Mouse (Mus musculus): ENCODE measurements around the gene Mipep. TPM values are rescaled to one million over a fixed set of nuclear protein-coding genes. Genes with fewer than 3 reads are reported as not detected.

Gene Mipep
- polyA plus RNA-seq, 1 experiment from 2014 or later: 24.9 TPM

DNA sequence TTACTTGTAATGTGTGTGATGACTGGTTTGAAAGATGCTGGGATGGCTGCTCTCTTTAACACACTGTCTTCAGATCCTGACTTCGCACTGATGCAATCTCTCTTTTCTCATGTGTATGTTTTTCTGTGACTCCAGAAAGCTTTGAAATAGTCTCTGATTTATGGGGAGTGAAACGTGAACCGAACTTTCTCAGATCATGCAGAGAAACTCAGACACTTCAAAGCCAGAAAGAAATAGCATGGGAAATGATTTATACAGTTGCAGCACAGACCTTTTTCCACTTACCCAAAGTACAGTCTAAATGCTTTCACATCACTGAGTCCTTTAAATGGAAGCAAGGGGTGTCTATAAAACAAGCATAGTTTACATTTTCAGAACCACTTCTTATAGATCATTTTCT is 79.0 kb downstream of the Mipep start:
- H3K27me3 ChIP-seq (ENCODE audit: insufficient read depth, poor library complexity, severe bottlenecking): no peaks in the 10 kb centered on the region
- no peak overlapping the region for H3K4me3 ChIP-seq
- DNase-seq (ENCODE audit: low spot score): no peak
- WGBS: 86% methylated on average over 3 of the region's 3 CpGs
- peaks cover 38% of the 10 kb centered on the region for H3K4me1 ChIP-seq
- H3K27ac ChIP-seq: no peak overlapping the region
- no peaks in the 10 kb centered on the region for H3K9me3 ChIP-seq
- no peaks in the 10 kb centered on the region for H3K36me3 ChIP-seq

DNA sequence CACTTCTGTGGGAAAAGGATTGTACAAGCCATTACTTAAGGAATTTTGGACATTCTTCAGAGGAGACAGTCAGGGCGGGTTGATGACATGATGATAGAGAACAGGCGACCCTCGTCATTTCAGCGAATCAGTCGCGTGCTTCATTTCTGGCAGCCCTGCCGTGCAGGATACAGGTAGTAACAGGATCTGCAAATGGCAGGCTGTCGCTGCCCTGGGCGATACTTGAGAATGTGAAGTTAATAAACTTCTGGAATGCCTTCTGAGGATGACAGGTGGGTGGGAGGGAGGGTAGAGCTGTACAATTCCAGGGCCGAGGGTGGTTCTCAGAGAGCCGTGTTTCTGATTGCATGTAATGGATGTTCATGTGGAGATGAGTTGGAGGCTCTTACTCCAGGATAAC is 82.0 kb downstream of the Mipep start:
- Histone ChIP-seq H3K4me3 (no peak overlapping the region), H3K4me1 (peaks cover 29% of the 10 kb centered on the region), H3K27ac (no peak overlapping the region), H3K9me3 (no peaks in the 10 kb centered on the region), H3K27me3 (ENCODE audit: insufficient read depth, poor library complexity, severe bottlenecking) (no peaks in the 10 kb centered on the region), H3K36me3 (peaks cover 6% of the 10 kb centered on the region; the same call in 1 of the 2 replicates)
- no peak for DNase-seq (ENCODE audit: low spot score)
- 47% methylated on average over 11 of the region's 11 CpGs for WGBS

DNA sequence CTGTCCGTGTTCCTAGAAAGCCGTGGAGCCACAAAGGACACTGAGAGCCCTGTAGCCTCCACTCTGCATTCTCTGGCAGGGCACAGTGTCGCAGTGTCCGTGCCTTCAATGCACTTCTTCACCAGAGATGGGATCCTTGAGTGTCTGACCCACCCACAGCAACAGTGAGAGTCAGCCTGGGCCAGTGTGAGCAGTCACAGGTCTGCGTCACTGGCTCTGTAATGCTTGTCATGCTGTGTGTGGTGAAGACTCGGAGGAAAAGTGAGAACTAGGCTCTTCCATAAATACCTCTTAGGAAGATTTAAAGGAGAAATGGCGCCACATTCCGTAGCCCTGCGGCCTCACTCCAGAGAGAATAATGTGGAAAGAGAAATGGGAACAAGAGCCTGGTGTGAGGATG is 84.0 kb downstream of the Mipep start:
- H3K27ac ChIP-seq: no peak overlapping the region
- peaks cover 25% of the 10 kb centered on the region for H3K4me1 ChIP-seq
- no peak overlapping the region for H3K4me3 ChIP-seq
- WGBS: 78% methylated on average over 9 of the region's 9 CpGs
- no peak for DNase-seq (ENCODE audit: low spot score)
- H3K36me3 ChIP-seq: peaks cover 15% of the 10 kb centered on the region; the same call in 1 of the 2 replicates
- H3K9me3 ChIP-seq: no peaks in the 10 kb centered on the region
- H3K27me3 ChIP-seq (ENCODE audit: insufficient read depth, poor library complexity, severe bottlenecking): no peaks in the 10 kb centered on the region

DNA sequence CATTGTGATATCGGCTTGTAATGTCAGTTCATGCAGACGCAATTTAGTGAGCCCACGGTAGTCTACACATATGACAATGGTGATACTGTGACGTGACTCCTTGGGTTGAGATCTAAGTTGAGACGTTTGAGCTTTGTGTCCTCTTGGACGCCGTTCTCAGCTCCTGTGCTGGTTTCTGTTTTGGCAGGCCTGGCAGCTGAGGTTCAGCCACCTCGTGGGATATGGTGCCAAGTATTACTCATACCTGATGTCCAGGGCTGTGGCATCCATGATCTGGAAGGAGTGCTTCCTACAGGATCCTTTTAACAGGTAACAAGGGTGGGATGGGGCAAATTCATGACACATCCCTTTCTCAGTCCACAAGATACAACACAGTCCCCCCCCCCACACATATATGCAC is 87.5 kb downstream of the Mipep start:
- Histone ChIP-seq H3K27me3 (ENCODE audit: insufficient read depth, poor library complexity, severe bottlenecking) (no peaks in the 10 kb centered on the region), H3K36me3 (peaks cover 21% of the 10 kb centered on the region), H3K9me3 (no peaks in the 10 kb centered on the region), H3K27ac (no peak overlapping the region), H3K4me1 (peaks cover 13% of the 10 kb centered on the region; the same call in 1 of the 2 replicates), H3K4me3 (no peak overlapping the region)
- no peak for DNase-seq (ENCODE audit: low spot score)
- WGBS: 95% methylated on average over 8 of the region's 8 CpGs

DNA sequence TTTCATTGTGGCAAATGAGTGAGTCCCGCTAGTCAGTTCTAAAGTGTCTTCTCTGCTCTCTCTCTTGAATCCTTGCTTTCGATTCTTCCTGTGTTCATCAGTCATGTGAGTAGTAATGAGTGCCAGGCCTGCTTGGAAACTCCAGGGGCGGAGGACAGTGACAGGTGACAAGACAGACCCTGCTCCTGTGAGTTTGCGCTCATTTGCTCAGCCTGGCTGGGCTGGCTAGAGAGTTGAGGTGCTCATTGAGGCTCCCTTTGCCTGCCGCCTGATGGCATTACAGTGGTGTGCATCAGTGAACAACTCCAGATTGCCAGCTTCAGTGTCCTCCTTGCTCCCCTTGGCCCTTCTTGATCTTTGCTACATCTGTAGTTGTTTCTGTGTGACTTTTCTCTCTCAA is 97.7 kb downstream of the Mipep start:
- Histone ChIP-seq H3K9me3 (peaks cover 6% of the 10 kb centered on the region; the same call in 1 of the 2 replicates), H3K27me3 (ENCODE audit: insufficient read depth, poor library complexity, severe bottlenecking) (no peaks in the 10 kb centered on the region), H3K4me3 (no peak overlapping the region), H3K27ac (no peak overlapping the region), H3K36me3 (peaks cover 13% of the 10 kb centered on the region), H3K4me1 (peaks cover 3% of the 10 kb centered on the region; the same call in 1 of the 2 replicates)
- no peak for DNase-seq (ENCODE audit: low spot score)
- WGBS: 89% methylated on average over 5 of the region's 5 CpGs

DNA sequence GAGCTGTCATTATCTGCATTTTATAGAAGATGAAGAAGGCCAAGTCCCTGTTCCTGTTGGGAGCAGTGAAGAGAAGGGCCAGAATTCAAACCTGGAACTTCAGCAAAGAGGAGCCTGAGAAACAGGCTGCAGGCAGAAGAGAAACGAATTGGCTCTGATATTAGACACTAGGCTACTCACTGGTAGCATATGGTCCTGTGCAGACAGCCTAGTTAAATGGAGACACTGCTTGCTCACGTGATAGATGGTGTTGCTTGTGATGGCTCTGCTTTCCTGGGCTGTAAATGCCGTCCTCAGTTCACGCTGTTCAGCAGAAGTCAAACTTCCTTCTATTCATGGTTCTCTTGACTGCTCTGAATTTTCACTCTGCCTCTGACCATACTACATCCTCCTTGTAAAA is 98.3 kb downstream of the Mipep start:
- Histone ChIP-seq H3K27ac (no peak overlapping the region), H3K9me3 (peaks cover 6% of the 10 kb centered on the region; the same call in 1 of the 2 replicates), H3K36me3 (peaks cover 14% of the 10 kb centered on the region), H3K4me1 (peaks cover 3% of the 10 kb centered on the region; the same call in 1 of the 2 replicates), H3K27me3 (ENCODE audit: insufficient read depth, poor library complexity, severe bottlenecking) (no peaks in the 10 kb centered on the region), H3K4me3 (no peak overlapping the region)
- 82% methylated on average over 4 of the region's 4 CpGs for WGBS
- no peak for DNase-seq (ENCODE audit: low spot score)

DNA sequence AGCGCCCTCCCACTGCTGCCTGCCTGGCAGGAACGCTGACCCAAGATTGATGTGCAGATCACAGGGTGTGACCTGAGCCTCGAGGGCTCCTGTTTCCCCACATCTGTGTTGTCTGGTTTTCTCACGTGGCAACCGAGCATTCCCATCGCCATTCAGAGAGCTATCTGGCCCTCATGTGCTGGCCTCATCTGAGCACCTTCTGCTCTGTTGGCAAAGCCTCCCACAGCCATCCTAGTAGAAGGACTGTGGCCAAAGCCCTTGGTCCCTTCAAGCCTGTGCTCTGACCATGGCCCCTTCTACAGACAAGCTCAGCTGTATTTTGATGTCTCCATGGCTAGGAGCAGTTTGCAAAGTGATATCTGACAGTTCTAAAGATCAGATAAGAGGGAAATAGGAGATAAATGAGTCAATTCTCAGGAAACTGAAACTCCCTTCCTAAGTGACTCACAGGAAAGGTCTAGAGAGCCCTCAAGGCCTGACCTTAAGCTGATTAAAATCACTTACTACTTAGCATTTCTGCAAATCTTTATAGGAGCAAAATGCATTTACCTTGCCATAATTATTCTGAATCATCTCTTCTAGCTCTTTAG is 101.1 kb downstream of the Mipep start:
- H3K4me1 ChIP-seq: peaks cover 3% of the 10 kb centered on the region; the same call in 1 of the 2 replicates
- H3K27ac ChIP-seq: no peak overlapping the region
- peaks cover 6% of the 10 kb centered on the region; the same call in 1 of the 2 replicates for H3K9me3 ChIP-seq
- no peaks in the 10 kb centered on the region for H3K27me3 ChIP-seq (ENCODE audit: insufficient read depth, poor library complexity, severe bottlenecking)
- WGBS: 60% methylated on average over 6 of the region's 6 CpGs
- H3K36me3 ChIP-seq: peaks cover 26% of the 10 kb centered on the region
- no peak for DNase-seq (ENCODE audit: low spot score)
- H3K4me3 ChIP-seq: no peak overlapping the region

DNA sequence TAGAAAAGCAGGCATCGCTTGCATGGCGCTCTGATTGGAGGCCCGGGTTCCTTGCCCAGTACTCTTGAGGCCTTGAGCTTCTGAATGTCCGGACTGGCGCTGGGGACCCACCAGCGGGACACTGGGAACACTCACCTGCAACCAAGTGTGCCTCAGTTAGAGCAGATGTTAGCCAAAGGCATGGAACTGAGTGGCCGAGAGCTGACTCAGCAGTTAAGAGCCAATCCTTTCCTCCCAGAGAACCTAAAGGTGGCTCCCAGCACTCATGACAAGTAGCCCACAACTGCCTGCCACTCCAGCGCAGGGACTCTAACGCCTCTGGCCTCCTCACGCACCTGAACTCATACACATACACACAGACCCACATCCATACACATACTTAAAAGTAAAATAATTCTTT is 109.5 kb downstream of the Mipep start:
- Histone ChIP-seq H3K4me3 (no peak overlapping the region), H3K27ac (no peak overlapping the region), H3K27me3 (ENCODE audit: insufficient read depth, poor library complexity, severe bottlenecking) (no peaks in the 10 kb centered on the region), H3K36me3 (no peaks in the 10 kb centered on the region), H3K4me1 (no peaks in the 10 kb centered on the region), H3K9me3 (no peaks in the 10 kb centered on the region)
- 83% methylated on average over 10 of the region's 10 CpGs for WGBS
- DNase-seq (ENCODE audit: low spot score): no peak

DNA sequence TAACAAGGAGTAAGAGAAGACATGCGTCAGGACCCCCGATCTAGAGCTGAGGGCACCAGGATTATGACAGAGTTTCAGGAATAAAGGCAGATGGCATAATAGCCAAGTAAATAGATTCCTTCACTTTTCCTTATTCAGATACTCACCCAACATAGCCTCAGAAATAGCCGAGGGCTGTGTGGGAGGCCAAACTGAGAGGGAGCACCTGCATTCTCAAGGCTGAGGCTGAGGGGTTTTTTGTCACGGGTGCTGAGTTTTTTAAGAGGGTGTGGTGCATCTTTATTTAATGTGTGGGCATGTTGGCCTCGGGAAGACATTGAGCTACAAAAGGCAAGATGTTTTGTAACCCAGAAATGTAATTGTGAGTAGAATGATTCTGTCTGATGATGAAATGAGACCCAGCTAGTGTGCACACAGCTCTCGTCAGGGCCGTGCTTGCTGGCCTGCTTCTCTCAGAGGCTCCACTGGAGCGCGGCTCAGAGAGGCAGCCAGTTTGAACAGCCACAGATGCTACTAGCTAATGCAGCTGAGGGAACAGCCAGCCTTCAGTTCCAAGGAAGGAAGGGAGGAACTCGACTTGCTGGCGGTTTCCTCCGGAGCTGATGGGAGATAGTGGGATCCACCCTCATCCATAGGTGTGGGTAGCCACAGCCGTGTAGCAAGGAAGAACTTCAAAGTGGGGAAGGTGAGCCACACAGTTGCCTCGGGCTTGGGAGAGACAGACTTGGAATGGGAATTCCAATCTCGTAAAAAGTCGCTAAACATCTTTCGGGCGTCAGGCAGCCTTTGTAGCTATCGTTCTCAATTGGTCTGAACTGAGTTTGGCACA is 111.0 kb downstream of the Mipep start:
- Histone ChIP-seq H3K27me3 (ENCODE audit: insufficient read depth, poor library complexity, severe bottlenecking) (no peaks in the 10 kb centered on the region), H3K36me3 (no peaks in the 10 kb centered on the region), H3K27ac (no peak overlapping the region), H3K4me1 (no peaks in the 10 kb centered on the region), H3K4me3 (no peak overlapping the region), H3K9me3 (no peaks in the 10 kb centered on the region)
- WGBS: 78% methylated on average over 19 of the region's 19 CpGs
- no peak for DNase-seq (ENCODE audit: low spot score)

DNA sequence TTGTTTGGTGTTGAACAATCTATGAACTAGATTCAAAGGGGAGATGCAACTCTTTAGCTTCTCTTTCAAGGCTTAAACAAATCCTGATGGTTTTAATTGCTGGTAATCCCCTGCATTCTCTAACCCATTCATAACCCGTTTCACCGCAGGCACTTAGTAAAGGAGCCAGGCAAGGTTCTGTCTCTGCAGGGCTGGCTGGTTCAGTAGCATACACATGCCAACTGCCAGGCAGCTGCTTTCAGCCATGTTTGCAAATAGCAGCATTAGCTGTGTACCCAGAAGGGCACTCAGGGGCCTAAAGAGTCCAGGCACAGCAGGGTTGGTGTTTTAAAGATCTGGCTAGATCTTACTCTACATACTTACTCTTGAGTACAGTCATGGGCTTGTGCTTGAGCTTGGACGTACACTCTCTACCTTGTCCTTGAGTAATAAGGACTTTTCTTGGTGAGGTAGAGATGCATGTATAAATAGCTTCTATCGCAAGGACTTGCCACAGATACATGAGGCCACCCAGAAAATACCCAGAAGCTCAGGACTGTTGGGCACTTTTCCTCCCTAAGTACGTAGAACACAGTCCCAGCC is 113.8 kb downstream of the Mipep start:
- no peak for DNase-seq (ENCODE audit: low spot score)
- WGBS: 90% methylated on average over 5 of the region's 5 CpGs
- Histone ChIP-seq H3K4me3 (no peak overlapping the region), H3K36me3 (no peaks in the 10 kb centered on the region), H3K27me3 (ENCODE audit: insufficient read depth, poor library complexity, severe bottlenecking) (no peaks in the 10 kb centered on the region), H3K4me1 (no peaks in the 10 kb centered on the region), H3K27ac (no peak overlapping the region), H3K9me3 (no peaks in the 10 kb centered on the region)

DNA sequence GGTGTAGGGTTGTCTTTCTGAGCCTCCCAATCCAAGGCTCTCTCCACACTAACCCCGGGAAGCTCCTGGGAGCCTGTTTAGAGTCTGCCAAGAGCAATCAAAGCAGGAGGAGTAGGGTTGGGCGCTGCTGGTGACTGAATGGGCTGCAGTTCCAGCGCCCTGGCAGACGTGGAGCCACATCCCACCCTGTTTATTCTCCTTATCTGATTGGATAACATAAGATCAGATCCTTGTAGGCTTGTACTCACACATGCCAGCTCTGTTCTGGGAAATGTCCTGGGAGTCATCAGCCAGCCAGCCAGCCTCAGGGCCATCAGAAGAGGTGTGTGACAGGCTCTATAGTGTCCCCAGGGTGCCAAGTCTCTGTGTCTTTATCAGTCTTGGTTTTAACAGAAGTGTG is 120.1 kb downstream of the Mipep start:
- Histone ChIP-seq H3K27ac (peak overlapping the region; percentile 37; the same call in 1 of the 2 replicates), H3K36me3 (peaks cover 5% of the 10 kb centered on the region), H3K4me1 (peaks cover 25% of the 10 kb centered on the region), H3K9me3 (no peaks in the 10 kb centered on the region), H3K27me3 (ENCODE audit: insufficient read depth, poor library complexity, severe bottlenecking) (no peaks in the 10 kb centered on the region), H3K4me3 (no peak overlapping the region)
- DNase-seq (ENCODE audit: low spot score): no peak
- WGBS: 34% methylated on average over 4 of the region's 4 CpGs

DNA sequence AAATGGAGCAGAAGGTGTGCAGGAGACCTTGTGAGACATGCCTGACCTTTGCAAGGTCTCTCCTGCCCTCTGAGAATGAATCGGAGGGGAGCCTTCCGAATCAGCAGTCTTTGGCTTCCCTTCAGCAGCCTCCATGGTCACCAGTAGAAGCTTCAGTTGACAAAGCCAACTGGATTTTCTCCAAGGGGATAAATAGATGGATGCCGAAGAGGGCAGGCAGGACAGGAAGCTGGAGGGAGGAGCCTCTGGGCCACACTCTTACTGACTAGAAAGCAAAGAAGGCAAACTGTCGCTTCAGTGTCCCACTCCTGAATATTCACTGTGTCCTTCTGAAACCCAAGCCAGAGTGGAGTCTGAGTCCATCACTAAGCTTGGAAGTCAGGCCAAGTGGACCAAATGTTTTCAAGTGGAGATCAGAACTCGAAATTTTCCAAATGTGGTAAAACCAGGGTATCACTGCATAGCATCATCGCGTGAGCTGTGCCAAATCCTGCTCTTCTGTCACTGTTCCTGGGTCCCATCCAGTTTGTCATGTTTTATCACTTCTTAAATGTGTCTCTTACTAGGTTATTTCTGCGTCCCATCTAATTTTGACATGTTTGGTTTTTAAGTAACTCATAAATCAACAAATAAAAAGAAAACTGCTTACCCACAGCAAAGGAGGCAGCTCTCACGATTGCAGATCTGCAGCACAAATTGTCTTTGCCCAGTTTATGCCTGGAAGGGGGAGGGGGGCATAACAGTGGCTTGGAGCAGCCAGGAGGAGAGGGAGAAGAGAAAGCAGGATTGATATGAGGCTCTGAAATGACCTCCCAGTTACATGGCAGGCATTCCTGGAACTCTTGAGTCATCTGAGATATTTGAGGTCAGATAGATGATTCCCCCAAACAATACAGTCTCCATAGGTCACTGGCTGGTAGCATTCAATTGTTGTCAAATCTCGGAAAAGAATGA is 122.3 kb downstream of the Mipep start:
- WGBS: 77% methylated on average over 10 of the region's 10 CpGs
- H3K4me3 ChIP-seq: no peak overlapping the region

More for the DNA sequence above, 122.3 kb downstream of the Mipep start:
- H3K36me3 ChIP-seq: peaks cover 5% of the 10 kb centered on the region
- no peak overlapping the region; the same call in 1 of the 2 replicates for H3K27ac ChIP-seq
- no peaks in the 10 kb centered on the region for H3K9me3 ChIP-seq
- no peaks in the 10 kb centered on the region for H3K27me3 ChIP-seq (ENCODE audit: insufficient read depth, poor library complexity, severe bottlenecking)
- DNase-seq (ENCODE audit: low spot score): no peak
- H3K4me1 ChIP-seq: peaks cover 25% of the 10 kb centered on the region
